Mouse (Mus musculus) limb, embryonic 15.5 days (tissue): Measurements from ENCODE around the gene Cmpk2. TPM values are rescaled to one million over a fixed set of nuclear protein-coding genes. Genes with fewer than 3 reads are reported as not detected.
"Not testable (repeated sequence)": the region's sequence is repeated elsewhere in the genome, so short reads cannot be mapped to it uniquely, and the experiment has no call there.

Experiments
- ATAC-seq: fragments of 200-750 bp; cut with Nextera tagmentation; 2 replicates; pipeline ENCODE4 v1.8.0; 2017; ENCODE audit warnings: low read depth, moderate TSS enrichment; ENCODE audit not compliant: insufficient number of reproducible peaks, low FRiP score, low TSS enrichment
- H3K27ac ChIP-seq: fragments of 300-500 bp; sonication (generic); 2 replicates; pipeline ENCODE4 v1.5.1; 2015; ENCODE audit warnings: moderate library complexity, mild to moderate bottlenecking, inconsistent platforms
- H3K27me3 ChIP-seq: fragments of 300-500 bp; sonication (generic); 2 replicates; pipeline ENCODE4 v1.6.1; 2015; ENCODE audit warnings: inconsistent platforms
- H3K36me3 ChIP-seq: fragments of 300-500 bp; sonication (generic); 2 replicates; pipeline ENCODE4 v1.6.1; 2015; ENCODE audit warnings: inconsistent platforms
- H3K4me1 ChIP-seq: fragments of 300-500 bp; sonication (generic); 2 replicates; pipeline ENCODE4 v1.6.1; 2015; ENCODE audit warnings: inconsistent platforms
- H3K4me2 ChIP-seq: fragments of 300-500 bp; sonication (generic); 2 replicates; pipeline ENCODE4 v1.6.1; 2015; ENCODE audit warnings: mild to moderate bottlenecking, inconsistent platforms
- H3K4me3 ChIP-seq: fragments of 300-500 bp; sonication (generic); 2 replicates; pipeline ENCODE4 v1.5.1; 2015; ENCODE audit warnings: mild to moderate bottlenecking, inconsistent platforms
- H3K9ac ChIP-seq: fragments of 300-500 bp; sonication (generic); 2 replicates; pipeline ENCODE4 v1.6.1; 2015; ENCODE audit warnings: inconsistent platforms
- H3K9me3 ChIP-seq: fragments of 300-500 bp; sonication (generic); 2 replicates; pipeline ENCODE4 v1.6.1; 2016; ENCODE audit warnings: inconsistent platforms
- WGBS: fragments of 180-500 bp; shearing (Covaris S2); methylation state at CpG from one replicate; pipeline ENCODE4 v1.1.7; 2015; 5-methylcytosine and 5-hydroxymethylcytosine counted together
- polyA plus RNA-seq: library from polyadenylated mRNA; unstranded; fragments of >200 nt; fragmentation: Nextera tagmentation; extraction: Ambion mirVana; gene quantifications from 2 replicates; pipeline ENCODE4 v1.2.1, GENCODE M21; 2015

The Cmpk2 gene
- polyA plus RNA-seq, 1 experiment from 2014 or later = 6.5 TPM

DNA sequence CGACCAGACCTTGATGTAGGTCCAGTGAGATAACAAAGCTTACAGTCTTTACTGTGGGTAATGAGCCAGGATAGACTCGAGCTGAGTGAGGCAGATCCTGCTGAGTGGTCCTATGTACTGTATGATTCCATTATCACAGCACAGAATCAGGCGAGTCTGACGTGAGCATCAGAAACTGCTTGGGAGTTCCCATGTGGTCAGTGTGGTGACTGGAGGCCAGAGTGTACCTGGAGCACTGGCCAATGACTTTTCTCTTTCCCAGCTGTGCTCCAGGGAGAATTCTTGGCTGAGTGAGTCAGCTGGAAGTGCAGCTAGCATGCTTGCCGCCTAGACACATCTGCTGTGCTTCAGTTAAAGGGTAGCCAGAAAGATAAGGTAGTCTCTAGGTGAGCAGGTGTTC, 14.3 kb upstream of the Cmpk2 start:
- no peak overlapping the region for H3K4me3 ChIP-seq
- no peaks in the 10 kb centered on the region for H3K36me3 ChIP-seq
- no peaks in the 10 kb centered on the region for H3K9me3 ChIP-seq
- no peak for ATAC-seq
- no peak overlapping the region for H3K4me2 ChIP-seq
- no peak overlapping the region for H3K27ac ChIP-seq
- H3K9ac ChIP-seq = no peak overlapping the region
- H3K4me1 ChIP-seq = peaks cover 11% of the 10 kb centered on the region
- H3K27me3 ChIP-seq = no peaks in the 10 kb centered on the region
- WGBS = 47% methylated on average over 5 of the region's 5 CpGs

DNA sequence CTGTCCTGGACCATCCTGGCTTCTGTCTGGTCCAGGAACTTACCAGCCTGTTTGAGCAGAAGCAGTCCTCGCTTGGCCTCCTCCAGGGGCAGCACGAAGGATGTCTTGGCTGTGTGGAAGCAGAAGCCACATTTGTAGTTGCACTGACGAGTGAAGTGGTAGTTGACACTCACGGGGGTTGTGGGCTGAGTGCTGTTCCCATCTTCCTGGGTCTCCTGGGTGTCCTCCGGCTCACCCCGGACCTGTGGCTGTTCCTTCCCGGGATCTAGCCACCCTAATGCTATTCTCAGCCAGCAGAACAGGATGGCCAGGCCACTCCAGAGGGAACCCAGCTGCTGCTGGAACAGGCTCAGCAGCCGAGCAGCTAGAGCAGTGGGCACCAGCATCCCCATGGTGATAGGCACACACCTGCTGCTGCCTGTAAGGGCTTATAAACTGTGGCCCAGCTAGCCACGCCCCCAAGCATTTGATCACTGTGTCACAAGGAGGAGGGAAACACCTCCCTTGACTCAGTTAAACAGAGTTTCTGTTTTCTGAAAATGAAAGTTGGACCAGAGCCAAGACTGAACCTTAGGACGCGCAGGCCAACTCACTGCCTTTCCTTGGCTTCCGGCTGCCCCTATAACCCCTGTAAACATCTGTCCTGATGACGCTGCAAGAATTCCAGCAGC, 12.8 kb upstream of the Cmpk2 start, which contains the start of gene Rsad2:
Rsad2 (minus strand) TSS at position 425 of the 671 bp plus-strand sequence.
- Histone ChIP-seq H3K9ac (no peak within 1 kb of the TSS), H3K4me3 (no peak within 1 kb of the TSS; the same call in 1 of the 2 replicates), H3K9me3 (no peaks in the 10 kb centered on the region), H3K27ac (peak within 1 kb of the TSS; percentile 11; the same call in 1 of the 2 replicates), H3K4me2 (peak within 1 kb of the TSS; percentile 17), H3K36me3 (no peaks in the 10 kb centered on the region), H3K4me1 (peaks cover 11% of the 10 kb centered on the region), H3K27me3 (no peaks in the 10 kb centered on the region)
- 36% methylated on average over 13 of the region's 13 CpGs for WGBS
- peak; percentile 71; the same call in 1 of the 2 replicates for ATAC-seq

DNA sequence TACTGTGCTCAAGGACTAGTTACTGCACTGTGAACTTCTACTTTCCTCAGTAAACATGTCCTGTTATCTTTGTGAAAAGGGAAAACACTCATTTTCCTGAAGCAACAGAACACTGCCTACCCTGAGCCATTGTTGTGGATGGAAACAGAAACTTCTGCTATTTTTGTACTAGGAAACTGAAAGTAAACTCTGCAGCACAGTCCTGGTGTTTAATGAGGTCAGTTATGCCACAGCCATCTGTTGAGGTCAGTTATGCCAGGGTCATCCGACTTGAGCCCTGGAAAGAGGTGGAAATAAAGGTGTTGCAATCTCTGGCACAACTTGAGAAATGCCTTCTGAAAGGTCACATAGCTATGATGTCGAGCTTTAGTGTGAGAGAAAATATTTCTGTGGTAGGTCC, 8.9 kb upstream of the Cmpk2 start:
- Histone ChIP-seq H3K9ac (no peak overlapping the region), H3K4me3 (no peak overlapping the region), H3K36me3 (no peaks in the 10 kb centered on the region), H3K27me3 (no peaks in the 10 kb centered on the region), H3K4me1 (peaks cover 9% of the 10 kb centered on the region), H3K27ac (no peak overlapping the region), H3K4me2 (no peak overlapping the region), H3K9me3 (no peaks in the 10 kb centered on the region)
- ATAC-seq = no peak
- WGBS = 43% methylated on average over 2 of the region's 2 CpGs

DNA sequence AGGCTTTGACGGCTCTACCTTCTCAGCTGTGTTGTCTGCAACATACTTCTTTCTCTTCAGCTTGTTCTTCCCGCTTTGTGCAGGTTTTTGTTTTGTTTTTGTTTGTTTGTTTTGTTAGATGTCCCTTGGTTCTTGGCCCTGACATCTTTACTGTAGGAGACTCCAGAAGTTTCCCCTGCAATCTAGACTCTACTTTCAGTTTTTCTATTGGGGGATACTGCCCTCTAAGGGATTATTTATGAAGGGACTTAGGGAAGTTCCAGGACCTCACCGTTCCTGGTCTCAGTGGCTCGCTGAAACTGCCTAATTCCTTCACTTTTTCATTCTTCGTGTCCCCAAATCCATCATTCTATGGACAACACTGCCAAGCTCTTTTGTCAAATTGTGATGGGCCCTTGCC, 3.4 kb upstream of the Cmpk2 start:
- 75% methylated on average over 5 of the region's 5 CpGs for WGBS
- Histone ChIP-seq H3K4me3 (no peak overlapping the region), H3K27ac (no peak overlapping the region), H3K9ac (no peak overlapping the region), H3K4me2 (no peak overlapping the region), H3K27me3 (no peaks in the 10 kb centered on the region), H3K36me3 (no peaks in the 10 kb centered on the region), H3K9me3 (no peaks in the 10 kb centered on the region), H3K4me1 (peaks cover 14% of the 10 kb centered on the region)
- ATAC-seq = no peak

DNA sequence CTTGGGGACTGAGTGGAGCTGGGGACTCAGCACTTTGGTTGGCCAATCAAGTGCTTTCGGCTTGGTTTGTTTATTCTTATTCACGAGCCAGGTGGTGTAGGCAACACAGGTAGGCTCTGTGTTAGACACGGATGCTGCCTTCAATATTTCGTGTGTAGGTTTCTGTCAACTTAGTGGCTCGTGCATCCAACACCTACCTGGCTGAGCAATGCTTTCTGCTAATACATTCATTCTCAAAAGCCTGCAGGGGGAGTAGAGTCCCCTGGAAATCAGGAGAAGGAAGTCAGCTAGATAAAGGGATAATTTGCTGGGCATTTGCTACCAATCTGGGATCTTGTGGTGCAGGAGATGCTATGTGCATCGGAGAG, 1.0 kb downstream of the Cmpk2 start:
- H3K27me3 ChIP-seq = no peaks in the 10 kb centered on the region
- no peaks in the 10 kb centered on the region for H3K36me3 ChIP-seq
- H3K4me3 ChIP-seq = peak overlapping the region; percentile 65
- H3K4me2 ChIP-seq = peak overlapping the region; percentile 98
- H3K4me1 ChIP-seq = peaks cover 14% of the 10 kb centered on the region
- H3K9me3 ChIP-seq = no peaks in the 10 kb centered on the region
- WGBS = 24% methylated on average over 6 of the region's 6 CpGs
- no peak overlapping the region for H3K9ac ChIP-seq
- no peak overlapping the region for H3K27ac ChIP-seq
- ATAC-seq = no peak

DNA sequence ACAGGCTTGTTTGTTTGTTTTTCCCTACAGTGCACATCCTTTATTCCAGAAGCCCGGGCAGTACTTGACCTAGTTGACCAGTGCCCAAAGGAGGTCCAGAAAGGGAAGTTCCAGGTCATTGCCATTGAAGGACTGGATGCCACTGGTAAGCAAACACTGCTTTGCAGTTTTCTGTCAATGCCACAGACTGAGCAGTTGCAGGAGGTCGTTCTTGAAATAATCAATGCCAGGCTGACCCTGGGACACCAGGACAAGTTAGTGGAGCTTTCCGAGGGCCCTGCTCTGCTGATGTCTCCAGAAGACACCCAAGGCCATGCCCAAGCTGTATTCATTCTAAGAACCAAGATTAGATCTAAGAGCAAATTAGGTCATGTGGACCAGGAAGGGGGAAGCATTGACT, 2.4 kb downstream of the Cmpk2 start:
- Histone ChIP-seq H3K36me3 (no peaks in the 10 kb centered on the region), H3K4me2 (no peak overlapping the region), H3K9me3 (no peaks in the 10 kb centered on the region), H3K4me1 (peaks cover 14% of the 10 kb centered on the region), H3K9ac (no peak overlapping the region), H3K27me3 (no peaks in the 10 kb centered on the region), H3K4me3 (no peak overlapping the region), H3K27ac (no peak overlapping the region)
- ATAC-seq = no peak
- WGBS = 71% methylated on average over 3 of the region's 3 CpGs

DNA sequence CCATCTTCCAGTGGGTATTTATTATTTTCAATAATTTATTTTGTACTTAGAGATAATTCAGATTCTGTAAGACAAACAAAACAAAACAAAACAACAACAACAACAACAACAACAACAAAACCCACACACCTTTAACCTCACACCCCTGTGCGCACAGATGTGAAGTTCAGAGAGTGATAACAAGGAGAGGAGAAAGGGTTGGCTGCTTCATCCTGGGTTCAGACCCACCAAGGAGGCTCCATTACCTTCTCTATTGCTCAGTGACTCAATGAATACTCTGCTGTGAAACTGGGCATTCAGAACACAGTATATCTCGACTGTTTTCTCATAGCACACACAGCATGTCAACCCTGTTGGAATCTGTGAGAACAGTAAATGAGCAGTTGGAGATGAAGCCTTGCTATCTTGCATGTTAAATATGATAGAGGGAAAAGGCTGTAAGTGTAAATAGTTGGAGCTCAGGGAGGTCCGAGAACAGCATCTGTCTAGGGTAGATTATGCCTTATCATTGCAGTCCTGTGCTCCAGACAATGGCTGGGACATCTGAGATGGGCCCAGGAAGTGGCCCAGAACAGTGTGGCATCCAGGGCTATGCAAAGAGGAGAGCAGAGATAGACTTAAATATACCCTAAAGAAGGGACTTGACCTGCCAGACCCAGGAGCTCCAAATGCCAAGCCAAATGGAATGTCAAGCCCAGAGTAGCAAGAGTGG, 3.9 kb downstream of the Cmpk2 start:
- H3K4me1 ChIP-seq = peaks cover 14% of the 10 kb centered on the region
- H3K9ac ChIP-seq = no peak overlapping the region
- 86% methylated on average over 3 of the region's 3 CpGs for WGBS
- no peak overlapping the region for H3K4me2 ChIP-seq
- H3K27ac ChIP-seq = no peak overlapping the region
- no peak for ATAC-seq
- 0 out of 2 replicates have a peak, but pooled peaks cover 4% of the 10 kb centered on the region for H3K36me3 ChIP-seq
- H3K9me3 ChIP-seq = no peaks in the 10 kb centered on the region
- H3K4me3 ChIP-seq = no peak overlapping the region
- H3K27me3 ChIP-seq = no peaks in the 10 kb centered on the region

DNA sequence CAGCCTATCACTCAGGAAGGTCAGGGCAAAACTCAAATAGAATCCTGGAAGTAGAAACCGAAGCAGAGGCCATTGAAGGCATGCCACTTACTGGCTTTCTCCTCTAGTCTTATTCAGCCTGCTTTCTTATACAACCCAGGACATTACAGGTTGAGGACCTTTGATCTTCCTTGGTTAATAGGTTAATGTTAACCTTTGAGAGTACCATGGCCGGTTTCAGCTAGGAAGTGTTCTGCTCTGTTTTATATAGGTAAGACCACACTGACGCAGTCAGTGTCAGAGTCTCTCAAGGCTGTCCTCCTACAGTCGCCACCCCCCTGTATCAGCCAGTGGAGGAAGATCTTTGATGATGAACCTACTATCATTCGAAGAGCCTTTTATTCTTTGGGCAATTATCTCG, 4.7 kb downstream of the Cmpk2 start:
- no peaks in the 10 kb centered on the region for H3K9me3 ChIP-seq
- no peak overlapping the region for H3K4me2 ChIP-seq
- 0 out of 2 replicates have a peak, but pooled peaks cover 4% of the 10 kb centered on the region for H3K36me3 ChIP-seq
- H3K4me3 ChIP-seq = no peak overlapping the region
- ATAC-seq = no peak
- H3K4me1 ChIP-seq = peaks cover 17% of the 10 kb centered on the region
- no peak overlapping the region for H3K27ac ChIP-seq
- H3K9ac ChIP-seq = no peak overlapping the region
- H3K27me3 ChIP-seq = no peaks in the 10 kb centered on the region
- 84% methylated on average over 6 of the region's 6 CpGs for WGBS

DNA sequence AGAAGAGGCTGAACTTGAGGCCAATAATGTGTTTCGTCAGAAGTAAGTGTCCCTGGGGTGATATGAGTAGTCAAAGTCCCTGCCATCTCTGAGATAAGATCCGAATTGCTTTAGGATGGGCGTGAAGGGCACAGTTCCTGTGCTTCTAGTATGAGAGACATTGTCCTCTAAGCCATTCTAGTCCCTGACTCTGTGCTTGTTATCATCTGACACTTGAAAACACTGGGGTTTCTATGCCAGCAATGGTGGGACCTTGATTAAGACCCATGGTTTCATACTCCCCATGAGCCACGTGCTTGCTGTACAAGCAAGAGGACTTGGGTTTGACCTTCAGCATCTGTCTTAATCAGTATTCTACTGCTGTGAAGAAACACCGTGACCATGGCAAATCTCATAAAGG, 8.2 kb downstream of the Cmpk2 start:
- no peak overlapping the region for H3K4me2 ChIP-seq
- H3K27me3 ChIP-seq = no peaks in the 10 kb centered on the region
- H3K4me3 ChIP-seq = no peak overlapping the region
- no peak for ATAC-seq
- H3K27ac ChIP-seq = no peak overlapping the region
- 84% methylated on average over 5 of the region's 5 CpGs for WGBS
- peaks cover 3% of the 10 kb centered on the region; the same call in 1 of the 2 replicates for H3K4me1 ChIP-seq
- no peak overlapping the region for H3K9ac ChIP-seq
- no peaks in the 10 kb centered on the region for H3K9me3 ChIP-seq
- H3K36me3 ChIP-seq = 0 out of 2 replicates have a peak, but pooled peaks cover 4% of the 10 kb centered on the region

DNA sequence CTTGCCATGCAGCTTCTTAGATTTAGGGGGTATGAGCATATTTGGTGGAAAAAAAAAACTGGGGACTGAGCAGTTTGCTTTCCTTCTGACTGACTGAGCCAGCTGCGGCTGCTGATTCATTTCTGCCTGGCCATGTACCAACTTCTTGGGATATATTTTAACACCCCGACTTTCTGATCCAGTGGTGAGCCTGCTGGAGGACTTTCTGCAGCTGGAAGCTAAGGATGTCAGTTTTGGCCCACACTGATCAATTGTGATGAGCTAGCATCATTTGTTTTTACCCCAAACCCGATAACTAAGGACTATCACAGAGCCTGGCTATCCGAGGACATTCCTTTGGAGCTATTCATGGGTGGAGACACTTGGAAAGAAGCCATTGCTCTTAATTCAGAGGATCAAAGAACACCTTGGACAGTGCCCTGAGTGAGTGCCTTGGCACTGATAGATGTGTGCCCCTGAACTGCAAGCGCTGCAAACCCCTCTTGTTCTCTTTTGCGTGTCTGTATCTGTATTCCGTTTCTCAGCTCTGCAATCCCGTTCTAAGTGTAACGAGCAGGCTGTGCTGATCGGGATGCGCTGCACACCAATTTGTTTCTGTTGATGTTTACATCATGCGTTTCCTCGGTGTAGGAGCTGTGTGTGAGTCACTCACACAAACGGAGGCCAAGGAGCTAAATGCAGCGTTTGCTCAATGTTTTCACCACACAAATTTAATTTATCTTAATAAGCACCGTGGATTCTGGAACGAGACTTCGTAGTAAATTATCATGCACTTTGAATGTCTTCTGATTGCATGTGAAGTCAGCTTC, 9.4 kb downstream of the Cmpk2 start:
- Histone ChIP-seq H3K9me3 (no peaks in the 10 kb centered on the region), H3K36me3 (0 out of 2 replicates have a peak, but pooled peaks cover 4% of the 10 kb centered on the region), H3K27me3 (no peaks in the 10 kb centered on the region), H3K9ac (no peak overlapping the region), H3K4me3 (no peak overlapping the region), H3K27ac (no peak overlapping the region; the same call in 1 of the 2 replicates), H3K4me2 (no peak overlapping the region), H3K4me1 (peaks cover 3% of the 10 kb centered on the region; the same call in 1 of the 2 replicates)
- no peak for ATAC-seq
- 73% methylated on average over 18 of the region's 18 CpGs for WGBS

DNA sequence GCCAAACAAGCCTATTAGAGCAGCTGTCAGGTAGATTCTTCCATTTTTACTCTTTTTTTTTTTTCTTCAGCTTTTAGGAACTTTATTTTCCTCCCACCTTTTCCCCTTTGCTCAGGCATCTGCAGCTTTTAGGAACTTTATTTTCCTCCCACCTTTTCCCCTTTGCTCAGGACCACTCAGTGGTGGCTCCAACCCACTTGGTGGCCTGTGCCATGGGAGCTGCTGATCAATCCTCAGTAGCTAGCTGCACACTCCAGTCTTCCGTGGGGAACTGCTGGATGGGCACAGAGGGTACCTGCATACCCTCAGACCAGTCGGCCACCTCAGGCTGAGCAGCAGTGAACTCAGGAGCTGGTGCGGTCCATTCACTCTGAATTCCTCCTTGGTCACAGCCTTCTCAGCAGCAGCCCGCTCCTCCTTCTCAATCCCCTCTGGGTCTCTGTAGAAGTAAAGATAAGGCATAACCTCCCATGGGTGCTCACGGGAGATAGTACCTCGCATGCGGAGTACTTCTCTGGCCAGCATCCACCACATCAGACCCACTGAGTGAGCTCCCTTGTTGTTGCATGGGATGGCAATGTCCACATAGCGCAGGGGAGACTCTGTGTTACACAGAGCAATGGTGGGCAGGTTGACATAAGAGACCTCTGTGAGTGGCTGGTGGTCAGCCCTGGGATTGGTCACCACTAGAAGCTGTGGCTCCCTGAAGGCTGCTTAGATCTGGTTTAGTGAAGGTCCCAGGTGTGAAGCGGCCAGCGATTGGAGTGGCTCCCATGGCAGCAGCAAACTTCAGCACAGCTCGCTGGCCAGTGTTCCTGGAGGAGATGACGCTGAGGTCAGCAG, 17.0 kb downstream of the Cmpk2 start:
- H3K4me1 ChIP-seq, H3K27ac ChIP-seq, H3K9ac ChIP-seq, H3K9me3 ChIP-seq, H3K4me3 ChIP-seq, H3K36me3 ChIP-seq, ATAC-seq, H3K27me3 ChIP-seq, H3K4me2 ChIP-seq: not testable (repeated sequence)
- 90% methylated on average over 12 of the region's 12 CpGs for WGBS
